Mouse (Mus musculus) thymus, postnatal 14 days (tissue): Measurements from ENCODE around the gene Faiml.

Source experiments
- DNase-seq: peaks from one replicate; pipeline ENCODE4 v3.0.0; 2021

Gene Faiml

DNA sequence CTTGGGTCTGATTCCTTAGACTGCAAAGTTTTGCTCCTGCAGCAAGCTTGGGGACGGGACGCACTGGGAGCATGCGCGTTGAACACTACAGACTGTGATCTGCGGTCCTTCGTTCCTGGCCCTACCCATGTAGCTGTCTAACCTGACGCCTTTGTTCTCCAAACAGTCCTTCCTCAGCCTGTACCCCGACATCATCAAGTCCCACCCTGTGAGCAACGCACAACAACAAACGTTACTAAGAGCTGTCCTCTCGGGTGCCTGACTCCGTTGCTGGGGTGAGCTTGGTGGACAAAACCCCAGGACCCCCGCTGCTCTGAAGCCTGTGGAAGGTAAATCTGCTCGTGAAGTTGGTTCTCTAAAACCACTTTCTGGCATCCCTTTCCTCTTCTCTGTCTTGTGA lies at the start of gene Faiml:
Gene Faiml, minus strand, starts transcription at position 101 of the 400 bp plus-strand sequence.
- DNase-seq = no peak

GRCm38 (mm10) chr9:99258891-99259290 lies 21.9 kb upstream of the Faiml start:
- DNase-seq = no peak

- DNase-seq = no peak
Observed at GRCm38 (mm10) chr9:99256821-99257220, 19.8 kb upstream of the Faiml start.

DNA sequence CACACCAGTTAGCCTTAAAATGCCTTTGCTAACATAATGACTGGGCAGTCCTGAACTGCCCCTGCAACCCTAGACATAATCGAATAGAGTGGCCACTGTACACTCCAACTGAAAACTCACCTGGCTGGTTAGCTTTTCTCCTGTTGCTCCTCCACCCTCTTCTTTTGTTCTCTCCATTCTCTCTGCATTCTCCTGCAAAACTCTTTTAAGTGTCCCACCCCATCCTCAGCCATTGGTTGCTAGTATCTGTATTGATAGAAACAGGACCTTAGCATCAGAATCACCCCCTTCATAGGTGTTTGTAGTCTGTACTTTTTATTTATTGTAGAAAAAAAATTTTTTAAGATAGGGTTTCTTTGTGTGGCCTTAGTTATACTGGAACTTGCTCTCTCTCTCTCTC lies 19.2 kb upstream of the Faiml start:
- no peak for DNase-seq

- no peak for DNase-seq
Observed at GRCm38 (mm10) chr9:99253861-99254260, 16.8 kb upstream of the Faiml start.

GRCm38 (mm10) chr9:99248906-99249305 lies 11.9 kb upstream of the Faiml start:
- no peak for DNase-seq

- DNase-seq = no peak
Observed at GRCm38 (mm10) chr9:99248304-99248703, 11.3 kb upstream of the Faiml start.

GRCm38 (mm10) chr9:99243895-99244293 lies 6.9 kb upstream of the Faiml start:
- peak; percentile 10 for DNase-seq

GRCm38 (mm10) chr9:99243190-99243894 lies 6.3 kb upstream of the Faiml start, which contains the start of gene Cep70:
TSS of gene Cep70 (plus strand) at chr9:99243367.
- DNase-seq = peak; percentile 98

DNA sequence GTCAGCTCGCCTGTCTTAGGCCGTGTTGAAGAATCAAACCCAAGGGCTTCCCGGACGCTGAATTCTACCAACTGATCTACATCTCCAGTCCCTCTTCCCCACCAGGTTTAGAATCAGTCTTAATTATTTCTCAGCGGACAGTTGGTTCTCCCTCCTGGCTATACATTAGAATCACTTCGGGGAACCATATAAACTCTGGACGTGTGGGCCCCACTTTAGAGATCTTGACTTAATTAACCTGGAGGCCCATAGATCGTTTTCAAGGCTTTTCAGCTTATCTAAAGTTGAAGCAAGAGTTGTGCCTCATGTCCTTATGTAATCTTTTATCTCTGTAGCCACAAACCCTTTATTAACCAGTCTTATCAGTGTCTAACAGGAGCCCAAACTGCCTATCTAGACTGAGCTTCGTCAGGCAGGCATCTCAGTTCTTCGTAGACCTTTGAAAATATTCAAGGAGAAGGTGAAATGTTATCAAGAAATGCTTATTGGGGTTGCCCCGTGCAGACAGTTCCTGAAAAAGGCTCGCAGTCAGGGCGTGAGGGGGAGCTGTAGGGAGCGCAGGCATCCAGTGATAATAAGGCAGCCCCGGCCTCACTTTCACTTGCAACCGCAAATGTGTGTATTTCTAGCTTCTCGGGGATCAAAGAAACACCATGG lies 5.6 kb upstream of the Faiml start:
- DNase-seq = no peak

- DNase-seq = peak; percentile 46
Observed at GRCm38 (mm10) chr9:99242035-99242434, 5.0 kb upstream of the Faiml start.

GRCm38 (mm10) chr9:99240571-99240970 lies 3.5 kb upstream of the Faiml start:
- DNase-seq = no peak

DNA sequence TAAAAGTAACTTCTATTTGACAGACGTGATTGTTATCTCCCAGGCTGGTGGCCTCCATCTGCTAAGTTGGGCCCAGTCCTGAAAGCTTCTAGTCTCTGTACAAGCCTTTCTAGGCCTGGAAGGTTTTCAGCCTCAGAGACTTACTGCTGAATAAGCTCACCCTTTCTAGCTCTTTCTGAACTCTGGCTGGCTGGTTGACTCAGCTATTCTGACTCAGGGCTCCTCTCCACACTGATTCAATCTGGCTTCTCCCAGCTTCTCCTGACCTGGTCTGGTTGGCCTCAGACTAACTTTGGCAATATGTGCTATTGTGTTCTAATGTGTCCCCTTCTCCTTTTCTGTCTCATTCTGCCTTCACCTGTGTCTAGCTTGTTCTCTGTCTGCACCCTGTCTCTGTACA lies 2.2 kb upstream of the Faiml start:
- DNase-seq = no peak

DNA sequence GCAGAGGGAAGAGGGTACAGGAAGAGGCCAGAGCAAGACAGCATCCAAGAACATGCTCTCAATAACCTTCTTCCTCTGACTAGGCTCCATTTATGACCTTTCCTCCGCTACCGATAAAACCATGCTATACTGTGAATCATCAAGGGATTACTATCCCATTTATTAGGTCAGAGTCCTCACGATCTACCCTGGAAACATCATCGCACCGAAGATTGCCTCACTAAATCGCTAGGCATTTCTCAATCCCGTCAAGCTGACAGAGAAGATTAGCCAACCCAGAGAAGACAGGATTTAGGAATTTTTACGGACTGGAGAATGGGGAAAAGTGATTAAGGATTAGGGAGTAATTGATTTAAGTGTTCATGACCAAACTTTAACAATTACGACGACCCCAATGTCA lies 1.2 kb upstream of the Faiml start:
- no peak for DNase-seq

- no peak for DNase-seq
Observed at GRCm38 (mm10) chr9:99229450-99229849, 7.6 kb downstream of the Faiml start.

- no peak for DNase-seq
Observed at GRCm38 (mm10) chr9:99224583-99224982, 12.5 kb downstream of the Faiml start.

DNA sequence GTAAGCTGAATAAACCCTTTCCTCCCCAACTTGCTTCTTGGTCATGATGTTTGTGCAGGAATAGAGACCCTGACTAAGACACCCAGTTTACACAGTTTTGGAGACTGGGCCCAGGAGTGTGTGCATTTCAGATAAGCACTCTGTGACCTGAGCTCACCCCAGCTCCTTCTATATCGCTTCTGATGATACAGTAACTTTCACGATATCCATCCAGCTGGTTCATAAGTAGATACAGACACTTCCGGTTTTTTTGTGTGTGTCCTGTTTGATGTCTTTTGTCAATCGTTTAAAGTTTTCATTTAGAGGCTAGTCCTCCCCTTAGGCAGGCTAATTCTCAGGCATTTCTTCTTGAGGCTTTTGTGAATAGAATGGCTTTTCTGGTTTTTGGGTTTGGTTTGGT lies 15.4 kb downstream of the Faiml start:
- no peak for DNase-seq

- DNase-seq = peak; percentile 29
Observed at GRCm38 (mm10) chr9:99217999-99218719, 18.9 kb downstream of the Faiml start.

DNA sequence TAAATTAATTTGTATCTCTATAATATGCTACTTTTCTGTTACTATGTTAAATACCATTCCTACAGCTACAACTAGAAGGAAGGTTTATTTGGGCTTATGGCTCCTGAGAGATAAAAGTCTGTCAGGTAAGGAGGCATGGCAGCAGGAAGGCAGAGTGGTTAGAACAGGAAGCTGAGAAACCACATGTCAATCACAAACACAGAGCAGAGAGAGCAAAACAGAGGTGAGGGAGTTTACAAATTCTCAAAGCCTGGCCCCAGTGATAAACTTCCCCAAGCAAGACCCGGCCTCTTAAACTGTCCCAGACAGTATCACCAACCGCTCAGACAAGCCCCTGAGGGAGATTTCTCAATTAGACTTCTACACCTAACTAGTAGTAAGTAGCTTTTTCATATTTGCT lies 20.9 kb downstream of the Faiml start:
- DNase-seq = no peak

- no peak for DNase-seq
Observed at GRCm38 (mm10) chr9:99212643-99213042, 24.4 kb downstream of the Faiml start.

- no peak for DNase-seq
Observed at GRCm38 (mm10) chr9:99183043-99183670, 53.9 kb downstream of the Faiml start.

DNA sequence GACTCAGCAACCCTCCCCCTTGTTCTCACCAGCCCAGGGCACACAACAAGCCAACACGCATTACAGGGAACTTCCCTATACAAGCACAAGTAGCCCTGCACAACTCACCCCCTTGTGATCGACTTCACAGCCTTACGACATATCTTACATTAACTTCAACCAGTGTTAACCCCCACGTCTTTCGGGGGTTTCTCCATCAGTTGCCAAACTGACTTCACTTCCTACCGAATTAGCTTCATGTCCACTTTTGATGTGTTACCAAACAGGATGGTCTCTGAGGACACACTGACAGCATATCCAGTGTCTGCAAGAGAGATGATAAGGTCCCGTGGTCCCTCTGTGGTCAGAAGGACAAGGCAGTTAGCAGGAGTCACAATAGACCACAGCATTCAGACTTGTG lies 54.9 kb downstream of the Faiml start:
- DNase-seq = no peak

DNA sequence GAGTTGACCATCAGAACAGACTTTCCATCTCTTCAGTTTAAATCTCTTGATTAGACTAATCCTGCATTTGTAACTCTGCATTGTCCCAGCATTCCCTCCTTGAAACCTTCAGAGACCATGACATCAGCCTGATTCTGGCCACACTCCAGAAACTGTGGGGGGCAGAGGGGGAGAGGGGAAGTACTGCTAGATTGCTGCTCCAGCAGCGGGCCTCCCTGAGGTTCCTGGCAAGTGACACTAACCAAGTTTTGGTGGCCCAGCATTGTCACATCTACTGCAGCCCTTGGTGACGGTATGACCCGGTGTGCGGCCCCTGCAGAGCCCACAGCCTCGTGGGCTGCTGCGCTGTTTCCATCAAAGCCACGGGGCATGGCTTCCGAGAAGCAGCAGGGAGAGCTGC lies 56.8 kb downstream of the Faiml start:
- DNase-seq = no peak
